Comparison of ENCODE assay signal across 18 mouse cellular contexts in the genomic region with DNA sequence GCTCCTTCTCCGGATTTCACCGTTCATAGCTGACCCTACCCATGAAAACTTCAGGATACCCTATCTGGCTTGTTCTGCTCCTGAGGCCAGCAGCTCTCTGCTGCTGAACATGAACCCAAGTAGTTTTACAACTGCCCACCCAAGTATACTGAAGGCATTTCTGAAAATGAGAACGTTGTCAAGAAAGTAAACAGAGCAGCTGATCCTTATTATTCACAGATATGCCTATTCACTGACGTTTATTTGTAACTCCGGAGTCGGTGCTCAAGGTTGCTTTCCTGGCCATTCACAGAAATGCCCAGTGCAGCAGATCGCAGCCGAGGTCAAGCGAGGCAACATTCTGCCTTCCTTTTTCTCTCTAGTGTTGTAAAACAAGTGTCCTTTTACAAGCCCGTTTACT.
"Had no signal": no experiment of that assay in that cellular context is flagged by ENCODE, and none has a peak within 500 bp of the region (broad histone marks: within the 10 kb centered on the region; RNA-seq: fewer than 3 reads in every experiment).

No protein-coding gene starts in this region.

- H3K4me3 ChIP-seq: layer of hippocampus, adult 2 months; limb, embryonic 15.5 days; megakaryocyte, embryonic 14.5 days; midbrain, embryonic 10.5 days; midbrain, embryonic 13.5 days; myocyte; neural tube, embryonic 13.5 days had no signal

- DNase-seq: kidney, postnatal 25 days; layer of hippocampus, adult 9-11 months; liver, postnatal 0 days; thymus, adult 2 months; thymus, postnatal 14 days; thymus, postnatal 4 days had no signal

- ATAC-seq: intestine, postnatal 0 days; liver, postnatal 0 days; midbrain, embryonic 13.5 days; midbrain, embryonic 16.5 days had no signal

- H3K4me2 ChIP-seq: limb, embryonic 15.5 days; liver, embryonic 11.5 days; midbrain, embryonic 13.5 days; neural tube, embryonic 13.5 days had no signal

- H3K9ac ChIP-seq: limb, embryonic 15.5 days; liver, embryonic 14.5 days; liver, postnatal 0 days; midbrain, embryonic 13.5 days; neural tube, embryonic 13.5 days had no signal

- H3K36me3 ChIP-seq: limb, embryonic 15.5 days; midbrain, embryonic 10.5 days; midbrain, embryonic 13.5 days; neural tube, embryonic 13.5 days had no signal

- H3K27ac ChIP-seq: kidney, postnatal 0 days; layer of hippocampus, adult 2 months; limb, embryonic 15.5 days; liver, embryonic 14.5 days; midbrain, embryonic 10.5 days; midbrain, embryonic 13.5 days; neural tube, embryonic 13.5 days had no signal

- H3K4me1 ChIP-seq: limb, embryonic 15.5 days; megakaryocyte, embryonic 14.5 days; midbrain, embryonic 10.5 days; midbrain, embryonic 13.5 days; neural tube, embryonic 13.5 days had no signal

- H3K27me3 ChIP-seq: limb, embryonic 15.5 days; megakaryocyte, embryonic 14.5 days; midbrain, embryonic 13.5 days; neural tube, embryonic 13.5 days had no signal

- H3K9me3 ChIP-seq: limb, embryonic 15.5 days; midbrain, embryonic 10.5 days; midbrain, embryonic 13.5 days; neural tube, embryonic 13.5 days had no signal
